Mouse (Mus musculus) embryonic facial prominence, embryonic 14.5 days (tissue): Measurements from ENCODE around the gene Sgms1. TPM values are rescaled to one million over a fixed set of nuclear protein-coding genes. Genes with fewer than 3 reads are reported as not detected.

Experiments used
- ATAC-seq: fragments of 200-750 bp; cut with Nextera tagmentation; 2 replicates; pipeline ENCODE4 v1.8.0; 2017; ENCODE audit warnings: low read depth, moderate number of reproducible peaks, moderate TSS enrichment
- DNase-seq: peaks from one replicate; pipeline ENCODE4 v3.0.0-alpha.2; 2015; ENCODE audit warnings: low spot score
- H3K27ac ChIP-seq: fragments of 300-500 bp; sonication (generic); replicated peaks from 2 replicates; pipeline ENCODE4 v1.5.1; 2014; ENCODE audit warnings: low read depth, mild to moderate bottlenecking, low read length, moderate library complexity
- H3K27me3 ChIP-seq: fragments of 300-500 bp; sonication (generic); replicated peaks from 2 replicates; pipeline ENCODE4 v1.6.1; 2014; ENCODE audit warnings: low read length; ENCODE audit not compliant: control insufficient read depth, insufficient read depth
- H3K36me3 ChIP-seq: fragments of 300-500 bp; sonication (generic); 2 replicates; pipeline ENCODE4 v1.6.1; 2014; ENCODE audit warnings: low read length, mixed read lengths; ENCODE audit not compliant: control insufficient read depth, insufficient read depth
- H3K4me1 ChIP-seq: fragments of 300-500 bp; sonication (generic); 2 replicates; pipeline ENCODE4 v1.6.1; 2014; ENCODE audit warnings: antibody characterized with exemption, low read length; ENCODE audit not compliant: control insufficient read depth, insufficient read depth
- H3K4me2 ChIP-seq: fragments of 300-500 bp; sonication (generic); 2 replicates; pipeline ENCODE4 v1.6.1; 2014; ENCODE audit warnings: low read depth, mild to moderate bottlenecking, low read length, moderate library complexity, mixed read lengths
- H3K4me3 ChIP-seq: fragments of 300-500 bp; sonication (generic); 2 replicates; pipeline ENCODE4 v1.5.1; 2014; ENCODE audit warnings: low read depth, mild to moderate bottlenecking, low read length
- H3K9ac ChIP-seq: fragments of 300-500 bp; sonication (generic); 2 replicates; pipeline ENCODE4 v1.6.1; 2014; ENCODE audit warnings: low read depth, mild to moderate bottlenecking, low read length, moderate library complexity, mixed read lengths
- H3K9me3 ChIP-seq: fragments of 300-500 bp; sonication (generic); 2 replicates; pipeline ENCODE4 v1.6.1; 2016; ENCODE audit warnings: low read length; ENCODE audit not compliant: control insufficient read depth
- WGBS: fragments of 180-500 bp; shearing (Covaris S2); extraction: QIAGEN DNeasy Blood & Tissue Kit; methylation state at CpG from one replicate; pipeline ENCODE4 v1.1.7; 2014; 5-methylcytosine and 5-hydroxymethylcytosine counted together
- polyA plus RNA-seq: library from polyadenylated mRNA; unstranded; fragments of >200 nt; fragmentation: Nextera tagmentation; extraction: Ambion mirVana; gene quantifications from 2 replicates; pipeline ENCODE4 v1.2.1, GENCODE M21; 2014

Gene Sgms1
- polyA plus RNA-seq, 1 experiment from 2014 or later = 29.7 TPM

- no peaks in the 10 kb centered on the region for H3K36me3 ChIP-seq
- 73% methylated on average over 4 of the region's 4 CpGs for WGBS
- H3K27me3 ChIP-seq = no peaks in the 10 kb centered on the region
- no peak for DNase-seq
- no peak overlapping the region for H3K4me2 ChIP-seq
- no peak overlapping the region for H3K27ac ChIP-seq
- H3K4me3 ChIP-seq = no peak overlapping the region
- ATAC-seq = no peak
- H3K9ac ChIP-seq = no peak overlapping the region
- no peaks in the 10 kb centered on the region; the same call in 1 of the 2 replicates for H3K4me1 ChIP-seq
- H3K9me3 ChIP-seq = no peaks in the 10 kb centered on the region
These were observed 109.1 kb downstream of the Sgms1 start for GRCm38 (mm10) chr19:32280380-32280779.

DNA sequence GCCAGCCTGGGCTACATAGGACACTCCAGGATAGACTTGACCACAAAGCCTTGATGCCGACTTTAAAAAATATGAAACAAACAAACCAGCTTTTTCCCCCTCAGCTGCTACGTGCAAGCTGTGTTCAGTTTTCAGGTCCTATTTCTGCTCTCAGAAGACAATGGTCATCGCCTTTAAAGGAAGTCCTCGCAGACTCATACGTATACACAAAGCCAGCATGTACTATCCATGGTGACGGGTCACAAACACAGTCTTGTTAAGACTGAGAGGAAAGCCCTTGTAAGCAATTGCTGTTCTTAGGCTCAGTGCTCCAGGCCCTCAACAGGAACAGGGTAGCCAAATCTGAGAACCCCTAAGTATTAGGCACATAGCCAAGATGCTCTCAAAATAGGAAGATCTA lies 110.1 kb downstream of the Sgms1 start:
- Histone ChIP-seq H3K4me2 (no peak overlapping the region), H3K4me3 (no peak overlapping the region), H3K36me3 (no peaks in the 10 kb centered on the region), H3K27me3 (no peaks in the 10 kb centered on the region), H3K9me3 (no peaks in the 10 kb centered on the region), H3K27ac (no peak overlapping the region), H3K9ac (no peak overlapping the region), H3K4me1 (no peaks in the 10 kb centered on the region; the same call in 1 of the 2 replicates)
- 87% methylated on average over 6 of the region's 6 CpGs for WGBS
- ATAC-seq = no peak
- no peak for DNase-seq

GRCm38 (mm10) chr19:32277869-32278268 lies 111.6 kb downstream of the Sgms1 start:
- ATAC-seq (no peak), DNase-seq (no peak)
- no peak overlapping the region for H3K4me2 ChIP-seq
- 66% methylated on average over 3 of the region's 3 CpGs for WGBS
- no peak overlapping the region for H3K27ac ChIP-seq
- no peak overlapping the region for H3K9ac ChIP-seq
- H3K4me3 ChIP-seq = no peak overlapping the region
- no peaks in the 10 kb centered on the region for H3K36me3 ChIP-seq
- no peaks in the 10 kb centered on the region; the same call in 1 of the 2 replicates for H3K4me1 ChIP-seq
- no peaks in the 10 kb centered on the region for H3K9me3 ChIP-seq
- H3K27me3 ChIP-seq = no peaks in the 10 kb centered on the region

GRCm38 (mm10) chr19:32277287-32277686 lies 112.2 kb downstream of the Sgms1 start:
- DNase-seq (no peak), ATAC-seq (no peak)
- Histone ChIP-seq H3K4me3 (no peak overlapping the region), H3K27ac (no peak overlapping the region), H3K36me3 (no peaks in the 10 kb centered on the region), H3K4me1 (no peaks in the 10 kb centered on the region; the same call in 1 of the 2 replicates), H3K9me3 (no peaks in the 10 kb centered on the region), H3K27me3 (no peaks in the 10 kb centered on the region), H3K9ac (no peak overlapping the region), H3K4me2 (no peak overlapping the region)
- 93% methylated on average over 2 of the region's 2 CpGs for whole genome bisulfite sequencing

DNA sequence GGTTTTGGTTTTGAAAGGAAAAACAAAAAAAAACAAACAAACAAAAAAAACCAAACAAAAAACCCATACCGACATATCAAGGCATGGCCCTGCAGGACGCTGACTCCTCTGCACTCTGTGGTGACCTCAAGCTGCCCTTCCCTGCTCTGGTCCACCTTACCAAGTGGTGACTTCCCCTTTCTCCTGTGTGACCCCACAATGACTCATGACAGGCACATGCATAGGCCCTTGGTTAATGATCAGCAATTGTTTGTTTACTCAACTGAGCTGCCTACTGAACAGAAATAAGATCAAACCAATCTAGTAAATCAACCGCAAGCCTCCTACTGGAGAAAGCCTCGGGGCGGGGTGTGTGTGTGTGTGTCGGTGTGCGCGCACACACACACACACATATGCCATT lies 112.7 kb downstream of the Sgms1 start:
- ATAC-seq (no peak), DNase-seq (no peak)
- Histone ChIP-seq H3K4me2 (no peak overlapping the region), H3K36me3 (no peaks in the 10 kb centered on the region), H3K9me3 (no peaks in the 10 kb centered on the region), H3K9ac (no peak overlapping the region), H3K27ac (no peak overlapping the region), H3K4me3 (no peak overlapping the region), H3K4me1 (peaks cover 3% of the 10 kb centered on the region; the same call in 1 of the 2 replicates), H3K27me3 (no peaks in the 10 kb centered on the region)
- WGBS = 86% methylated on average over 8 of the region's 8 CpGs

- DNase-seq (no peak), ATAC-seq (no peak)
- no peaks in the 10 kb centered on the region for H3K36me3 ChIP-seq
- no peaks in the 10 kb centered on the region for H3K9me3 ChIP-seq
- no peak overlapping the region for H3K4me3 ChIP-seq
- H3K4me1 ChIP-seq = peaks cover 7% of the 10 kb centered on the region; the same call in 1 of the 2 replicates
- no peaks in the 10 kb centered on the region for H3K27me3 ChIP-seq
- WGBS = 86% methylated on average over 5 of the region's 5 CpGs
- no peak overlapping the region for H3K4me2 ChIP-seq
- H3K9ac ChIP-seq = no peak overlapping the region
- no peak overlapping the region for H3K27ac ChIP-seq
These were observed 113.3 kb downstream of the Sgms1 start for GRCm38 (mm10) chr19:32276263-32276662.

GRCm38 (mm10) chr19:32275068-32275925 lies 114.2 kb downstream of the Sgms1 start:
- Histone ChIP-seq H3K9me3 (no peaks in the 10 kb centered on the region), H3K4me1 (peaks cover 7% of the 10 kb centered on the region; the same call in 1 of the 2 replicates), H3K36me3 (no peaks in the 10 kb centered on the region), H3K4me3 (no peak overlapping the region), H3K9ac (no peak overlapping the region), H3K4me2 (no peak overlapping the region), H3K27me3 (no peaks in the 10 kb centered on the region), H3K27ac (no peak overlapping the region)
- DNase-seq (no peak), ATAC-seq (no peak)
- 77% methylated on average over 14 of the region's 14 CpGs for WGBS

DNA sequence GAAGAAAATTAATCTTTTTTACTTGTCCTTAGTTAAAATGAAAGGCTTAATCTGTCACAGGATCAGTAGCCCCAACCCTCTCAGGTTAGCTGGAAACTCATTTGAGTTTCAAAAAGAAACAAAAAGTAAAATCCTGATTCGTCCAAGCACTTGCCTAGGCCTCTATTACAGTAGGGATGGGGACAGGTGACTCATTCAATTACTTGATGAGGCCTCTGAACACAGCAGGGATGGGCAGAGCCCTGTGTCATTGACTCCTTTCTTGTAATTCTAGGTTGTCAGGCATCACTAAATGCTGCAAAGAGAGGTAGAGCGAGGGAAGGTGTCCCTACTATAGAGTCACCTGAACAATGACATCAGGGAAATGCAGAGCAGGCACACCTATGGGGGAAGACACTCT lies 115.4 kb downstream of the Sgms1 start:
- H3K9ac ChIP-seq = no peak overlapping the region
- no peak for ATAC-seq
- H3K27me3 ChIP-seq = no peaks in the 10 kb centered on the region
- H3K4me1 ChIP-seq = peaks cover 7% of the 10 kb centered on the region; the same call in 1 of the 2 replicates
- H3K36me3 ChIP-seq = no peaks in the 10 kb centered on the region
- no peak overlapping the region for H3K4me3 ChIP-seq
- no peaks in the 10 kb centered on the region for H3K9me3 ChIP-seq
- H3K27ac ChIP-seq = no peak overlapping the region
- DNase-seq = no peak
- 84% methylated on average over 2 of the region's 2 CpGs for WGBS
- H3K4me2 ChIP-seq = no peak overlapping the region

DNA sequence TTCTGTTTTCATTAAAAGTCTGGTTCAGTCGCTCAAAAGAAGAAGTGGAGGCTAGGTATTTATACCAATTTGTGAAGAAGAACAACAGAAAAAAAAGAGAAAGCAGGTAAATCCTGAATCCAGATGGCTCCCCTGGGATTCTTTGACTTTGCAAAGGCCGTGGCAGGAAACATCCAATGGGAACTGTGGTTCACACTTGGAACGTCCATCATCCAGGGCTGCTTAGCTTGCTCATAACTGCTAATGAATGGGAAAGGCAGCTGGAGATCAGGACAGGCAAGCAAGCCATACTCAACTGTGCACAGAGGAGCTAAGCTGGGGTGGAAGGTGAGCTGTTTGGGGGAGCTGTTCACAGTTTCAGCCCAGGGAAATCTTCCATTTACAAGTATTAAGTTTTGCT lies 115.8 kb downstream of the Sgms1 start:
- Histone ChIP-seq H3K4me3 (no peak overlapping the region), H3K4me1 (peaks cover 7% of the 10 kb centered on the region; the same call in 1 of the 2 replicates), H3K9ac (no peak overlapping the region), H3K27me3 (no peaks in the 10 kb centered on the region), H3K4me2 (no peak overlapping the region), H3K9me3 (no peaks in the 10 kb centered on the region), H3K27ac (no peak overlapping the region; the same call in 1 of the 2 replicates), H3K36me3 (no peaks in the 10 kb centered on the region)
- DNase-seq (no peak), ATAC-seq (no peak)
- WGBS = 51% methylated on average over 3 of the region's 3 CpGs
